Mouse (Mus musculus) stomach, embryonic 16.5 days (tissue): ENCODE data around the gene Irf2bpl. TPM values are rescaled to one million over a fixed set of nuclear protein-coding genes. Genes with fewer than 3 reads are reported as not detected.
A peak's percentile ranks its signal among the peaks of the same experiment; 100 is the strongest.

Source experiments
- ATAC-seq: fragments of 200-750 bp; cut with Nextera tagmentation; 2 replicates; pipeline ENCODE4 v1.8.0; 2017; ENCODE audit warnings: moderate number of reproducible peaks, moderate TSS enrichment; ENCODE audit not compliant: insufficient read depth, low FRiP score
- H3K27ac ChIP-seq: fragments of 300-500 bp; sonication (generic); 2 replicates; pipeline ENCODE4 v1.5.1; 2014; ENCODE audit warnings: low read length
- H3K27me3 ChIP-seq: fragments of 300-500 bp; sonication (generic); 2 replicates; pipeline ENCODE4 v1.6.1; 2014; ENCODE audit warnings: low read length, control low read depth, mixed read lengths; ENCODE audit not compliant: control insufficient read depth, insufficient read depth
- H3K36me3 ChIP-seq: fragments of 300-500 bp; sonication (generic); 2 replicates; pipeline ENCODE4 v1.6.1; 2014; ENCODE audit warnings: low read length; ENCODE audit not compliant: control insufficient read depth, insufficient read depth
- H3K4me1 ChIP-seq: fragments of 300-500 bp; sonication (generic); 2 replicates; pipeline ENCODE4 v1.6.1; 2014; ENCODE audit warnings: low read length, control low read depth, mixed read lengths; ENCODE audit not compliant: control insufficient read depth, insufficient read depth
- H3K4me2 ChIP-seq: fragments of 300-500 bp; sonication (generic); 2 replicates; pipeline ENCODE4 v1.6.1; 2014; ENCODE audit warnings: low read depth, low read length, mixed read lengths
- H3K4me3 ChIP-seq: fragments of 300-500 bp; sonication (generic); replicated peaks from 2 replicates; pipeline ENCODE4 v1.5.1; 2014; ENCODE audit warnings: mild to moderate bottlenecking, low read length
- H3K9ac ChIP-seq: fragments of 300-500 bp; sonication (generic); 2 replicates; pipeline ENCODE4 v1.6.1; 2014; ENCODE audit warnings: low read length
- H3K9me3 ChIP-seq: fragments of 300-500 bp; sonication (generic); replicated peaks from 2 replicates; pipeline ENCODE4 v1.6.1; 2016; ENCODE audit warnings: low read length, control low read depth; ENCODE audit not compliant: control insufficient read depth
- WGBS: fragments of 180-500 bp; shearing (Covaris S2); extraction: QIAGEN DNeasy Blood & Tissue Kit; methylation state at CpG from one replicate; pipeline ENCODE4 v1.1.7; 2014; 5-methylcytosine and 5-hydroxymethylcytosine counted together
- polyA plus RNA-seq: library from polyadenylated mRNA; unstranded; fragments of >200 nt; fragmentation: Nextera tagmentation; extraction: Ambion mirVana; gene quantifications from 2 replicates; pipeline ENCODE4 v1.2.1, GENCODE M21; 2015

The Irf2bpl gene
- polyA plus RNA-seq, 1 experiment from 2014 or later: 11.7 TPM

GRCm38 (mm10) chr12:86855670-86856069, 28.9 kb downstream of the Irf2bpl start:
- peak overlapping the region; percentile 66; the same call in 1 of the 2 replicates for H3K27ac ChIP-seq
- H3K4me3 ChIP-seq: no peak overlapping the region
- peak; percentile 78 for ATAC-seq

GRCm38 (mm10) chr12:86853516-86853915, 31.1 kb downstream of the Irf2bpl start:
- Histone ChIP-seq H3K27ac (no peak overlapping the region), H3K4me2 (no peak overlapping the region), H3K4me1 (peaks cover 14% of the 10 kb centered on the region), H3K27me3 (no peaks in the 10 kb centered on the region), H3K9me3 (no peaks in the 10 kb centered on the region), H3K4me3 (no peak overlapping the region), H3K36me3 (no peaks in the 10 kb centered on the region), H3K9ac (no peak overlapping the region)
- WGBS: 83% methylated on average over 1 of the region's 1 CpGs
- ATAC-seq: no peak

More at GRCm38 (mm10) chr12:86855670-86856069, 28.9 kb downstream of the Irf2bpl start:
- Histone ChIP-seq H3K4me1 (peaks cover 29% of the 10 kb centered on the region), H3K9ac (0 out of 2 replicates have a peak overlapping the region, but pooled peaks have one; percentile 9), H3K27me3 (no peaks in the 10 kb centered on the region), H3K9me3 (no peaks in the 10 kb centered on the region), H3K4me2 (peak overlapping the region; percentile 12; the same call in 1 of the 2 replicates), H3K36me3 (no peaks in the 10 kb centered on the region)
- 6% methylated on average over 11 of the region's 11 CpGs for WGBS

GRCm38 (mm10) chr12:86851313-86851712, 33.3 kb downstream of the Irf2bpl start:
- Histone ChIP-seq H3K4me2 (no peak overlapping the region), H3K27me3 (no peaks in the 10 kb centered on the region), H3K4me3 (no peak overlapping the region), H3K4me1 (peaks cover 12% of the 10 kb centered on the region), H3K27ac (no peak overlapping the region), H3K9me3 (no peaks in the 10 kb centered on the region), H3K9ac (no peak overlapping the region), H3K36me3 (no peaks in the 10 kb centered on the region)
- ATAC-seq: no peak

- H3K27ac ChIP-seq: no peak overlapping the region
- ATAC-seq: no peak
Observed at GRCm38 (mm10) chr12:86850746-86851145, 33.9 kb downstream of the Irf2bpl start.

GRCm38 (mm10) chr12:86849945-86850626, 34.5 kb downstream of the Irf2bpl start:
- ATAC-seq: no peak
- H3K9me3 ChIP-seq: no peaks in the 10 kb centered on the region
- H3K36me3 ChIP-seq: no peaks in the 10 kb centered on the region
- H3K27me3 ChIP-seq: no peaks in the 10 kb centered on the region
- no peak overlapping the region for H3K4me2 ChIP-seq
- 62% methylated on average over 10 of the region's 10 CpGs for WGBS
- no peaks in the 10 kb centered on the region for H3K4me1 ChIP-seq
- no peak overlapping the region for H3K4me3 ChIP-seq
- H3K9ac ChIP-seq: no peak overlapping the region
- no peak overlapping the region for H3K27ac ChIP-seq

More at GRCm38 (mm10) chr12:86850746-86851145, 33.9 kb downstream of the Irf2bpl start:
- Histone ChIP-seq H3K36me3 (no peaks in the 10 kb centered on the region), H3K4me3 (no peak overlapping the region), H3K4me2 (no peak overlapping the region), H3K27me3 (no peaks in the 10 kb centered on the region), H3K4me1 (peaks cover 7% of the 10 kb centered on the region), H3K9me3 (no peaks in the 10 kb centered on the region), H3K9ac (no peak overlapping the region)
- 82% methylated on average over 5 of the region's 5 CpGs for WGBS

- Histone ChIP-seq H3K9ac (no peak overlapping the region), H3K4me3 (no peak overlapping the region), H3K36me3 (no peaks in the 10 kb centered on the region), H3K9me3 (no peaks in the 10 kb centered on the region), H3K27ac (no peak overlapping the region), H3K4me2 (peak overlapping the region; percentile 13; the same call in 1 of the 2 replicates), H3K27me3 (no peaks in the 10 kb centered on the region), H3K4me1 (peaks cover 25% of the 10 kb centered on the region)
- 16% methylated on average over 15 of the region's 15 CpGs for WGBS
- no peak for ATAC-seq
Observed at GRCm38 (mm10) chr12:86842866-86843459, 41.6 kb downstream of the Irf2bpl start.

GRCm38 (mm10) chr12:86840526-86840925, 44.1 kb downstream of the Irf2bpl start:
- Histone ChIP-seq H3K9me3 (no peaks in the 10 kb centered on the region), H3K4me1 (peaks cover 30% of the 10 kb centered on the region), H3K4me2 (no peak overlapping the region), H3K9ac (no peak overlapping the region), H3K27me3 (no peaks in the 10 kb centered on the region), H3K36me3 (no peaks in the 10 kb centered on the region), H3K27ac (no peak overlapping the region), H3K4me3 (no peak overlapping the region)
- WGBS: 80% methylated on average over 4 of the region's 4 CpGs
- ATAC-seq: no peak

GRCm38 (mm10) chr12:86838181-86838580, 46.4 kb downstream of the Irf2bpl start:
- Histone ChIP-seq H3K4me3 (no peak overlapping the region), H3K27me3 (no peaks in the 10 kb centered on the region), H3K27ac (peak overlapping the region; percentile 57), H3K4me1 (peaks cover 39% of the 10 kb centered on the region), H3K4me2 (no peak overlapping the region), H3K9me3 (no peaks in the 10 kb centered on the region), H3K9ac (no peak overlapping the region), H3K36me3 (no peaks in the 10 kb centered on the region)
- 51% methylated on average over 2 of the region's 2 CpGs for WGBS
- no peak for ATAC-seq

GRCm38 (mm10) chr12:86836431-86837047, 48.1 kb downstream of the Irf2bpl start:
- peak; percentile 88 for ATAC-seq
- H3K4me1 ChIP-seq: peaks cover 49% of the 10 kb centered on the region
- H3K9me3 ChIP-seq: no peaks in the 10 kb centered on the region
- H3K27ac ChIP-seq: peak overlapping the region; percentile 86
- WGBS: 11% methylated on average over 23 of the region's 23 CpGs
- H3K4me3 ChIP-seq: peak overlapping the region; percentile 23; the same call in 1 of the 2 replicates
- peak overlapping the region; percentile 50 for H3K9ac ChIP-seq
- H3K36me3 ChIP-seq: no peaks in the 10 kb centered on the region
- H3K4me2 ChIP-seq: peak overlapping the region; percentile 34
- H3K27me3 ChIP-seq: no peaks in the 10 kb centered on the region
